Mouse (Mus musculus) yolk sac, embryonic 10.5 days (tissue): Measurements from ENCODE around the gene Vrk1.

ENCODE experiments used
- DNase-seq: peaks from one replicate; pipeline ENCODE4 v3.0.0-alpha.2; 2017; ENCODE audit warnings: low spot score

Vrk1 gene

GRCm38 (mm10) chr12:106001775-106002174 is 8.3 kb upstream of the Vrk1 start:
- DNase-seq = no peak

- DNase-seq = no peak
Measured at GRCm38 (mm10) chr12:106004719-106005118, 5.3 kb upstream of the Vrk1 start.

GRCm38 (mm10) chr12:106006218-106006617 is 3.8 kb upstream of the Vrk1 start:
- no peak for DNase-seq

- no peak for DNase-seq
Measured at GRCm38 (mm10) chr12:106008348-106009050, 1.5 kb upstream of the Vrk1 start.

- DNase-seq = no peak
Measured at GRCm38 (mm10) chr12:106009122-106009870, 732 bp upstream of the Vrk1 start.

- no peak for DNase-seq
Measured at GRCm38 (mm10) chr12:106012161-106012560, 2.1 kb downstream of the Vrk1 start.

GRCm38 (mm10) chr12:106016265-106017012 is 6.4 kb downstream of the Vrk1 start:
- DNase-seq = no peak

- no peak for DNase-seq
Measured at GRCm38 (mm10) chr12:106020063-106020462, 10.0 kb downstream of the Vrk1 start.

GRCm38 (mm10) chr12:106023652-106024051 is 13.6 kb downstream of the Vrk1 start:
- no peak for DNase-seq

GRCm38 (mm10) chr12:106025416-106025815 is 15.4 kb downstream of the Vrk1 start:
- DNase-seq = no peak

- no peak for DNase-seq
Measured at GRCm38 (mm10) chr12:106026385-106027134, 16.5 kb downstream of the Vrk1 start.

GRCm38 (mm10) chr12:106027372-106027771 is 17.3 kb downstream of the Vrk1 start:
- DNase-seq = no peak

GRCm38 (mm10) chr12:106029582-106029981 is 19.6 kb downstream of the Vrk1 start:
- no peak for DNase-seq

- DNase-seq = no peak
Measured at GRCm38 (mm10) chr12:106030146-106030745, 20.2 kb downstream of the Vrk1 start.

GRCm38 (mm10) chr12:106030796-106031195 is 20.8 kb downstream of the Vrk1 start:
- no peak for DNase-seq

- DNase-seq = no peak
Measured at GRCm38 (mm10) chr12:106031916-106032315, 21.9 kb downstream of the Vrk1 start.

GRCm38 (mm10) chr12:106032361-106032760 is 22.3 kb downstream of the Vrk1 start:
- DNase-seq = no peak

GRCm38 (mm10) chr12:106034267-106034666 is 24.2 kb downstream of the Vrk1 start:
- no peak for DNase-seq

GRCm38 (mm10) chr12:106034761-106035160 is 24.7 kb downstream of the Vrk1 start:
- no peak for DNase-seq

GRCm38 (mm10) chr12:106040259-106040658 is 30.2 kb downstream of the Vrk1 start:
- DNase-seq = no peak

- DNase-seq = no peak
Measured at GRCm38 (mm10) chr12:106046143-106046795, 36.2 kb downstream of the Vrk1 start.
